Mouse (Mus musculus): ENCODE results near the gene Btaf1.
A peak's percentile ranks its signal among the peaks of the same experiment; 100 is the strongest.
"Not testable (repeated sequence)": the region's sequence is repeated elsewhere in the genome, so short reads cannot be mapped to it uniquely, and the experiment has no call there.

Btaf1 gene

GRCm38 (mm10) chr19:36922015-36922414, 3.9 kb upstream of the Btaf1 start:
- no peak for DNase-seq (ENCODE audit: low spot score)

- DNase-seq (ENCODE audit: low spot score), result no peak
These were observed 2.9 kb upstream of the Btaf1 start for GRCm38 (mm10) chr19:36922936-36923335.

DNA sequence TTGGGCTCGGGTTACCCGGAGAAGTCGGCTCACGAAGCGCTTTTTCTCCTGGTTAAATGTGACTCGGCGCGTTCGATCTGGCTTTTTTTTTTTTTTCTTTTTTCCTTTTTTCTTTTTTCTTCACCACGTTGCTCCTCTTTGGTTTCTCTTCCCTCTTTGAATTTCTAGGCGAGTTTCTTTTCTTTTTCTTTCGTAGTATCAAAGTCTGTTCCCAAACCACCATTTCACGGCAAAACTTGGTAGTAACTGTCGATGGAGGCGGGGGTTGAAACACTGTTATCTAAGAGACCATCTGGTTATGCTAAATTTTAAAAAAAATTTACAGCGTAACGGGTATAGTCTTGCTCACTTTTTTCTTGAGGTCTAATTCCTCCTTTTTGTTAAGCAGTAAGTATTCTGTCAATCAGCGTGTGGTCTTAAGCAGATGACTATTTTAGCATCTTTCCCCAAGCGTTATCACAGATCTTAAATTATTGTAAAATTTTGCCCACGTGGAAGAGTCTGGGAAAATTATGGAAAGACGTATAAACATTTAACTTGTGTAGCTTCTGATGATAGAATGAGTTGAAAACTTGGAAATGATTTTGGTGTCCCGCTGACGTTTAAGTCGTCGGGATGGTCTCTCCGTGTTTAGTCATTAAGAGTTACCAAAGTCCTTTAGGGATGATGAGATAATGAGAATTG, 816 bp downstream of the Btaf1 start:
- DNase-seq (ENCODE audit: low spot score), result no peak

GRCm38 (mm10) chr19:36927800-36928361, 2.0 kb downstream of the Btaf1 start:
- no peak for DNase-seq (ENCODE audit: low spot score)

GRCm38 (mm10) chr19:36929816-36930215, 3.9 kb downstream of the Btaf1 start:
- no peak for DNase-seq (ENCODE audit: low spot score)

- no peak for DNase-seq (ENCODE audit: low spot score)
These were observed 6.2 kb downstream of the Btaf1 start for GRCm38 (mm10) chr19:36932097-36932496.

DNA sequence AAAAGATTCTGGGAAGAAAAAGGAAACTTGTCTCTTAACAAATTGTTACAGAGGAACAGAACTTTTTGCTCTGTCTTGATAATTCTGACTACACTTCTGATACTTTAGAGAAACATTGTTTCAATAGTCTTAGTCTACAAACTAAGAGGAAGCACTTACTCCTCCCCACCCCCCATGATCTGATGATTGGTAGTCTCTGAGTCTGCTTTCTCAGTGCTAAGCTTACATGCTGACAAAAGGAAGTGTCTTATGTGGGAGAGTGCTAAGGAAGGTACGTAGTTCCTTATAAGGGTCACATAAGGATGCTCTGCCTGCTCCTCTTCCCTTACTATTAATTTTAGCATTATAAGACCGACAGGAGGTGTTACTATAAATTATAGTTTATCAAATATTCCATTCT, 6.7 kb downstream of the Btaf1 start:
- no peak for DNase-seq (ENCODE audit: low spot score)

GRCm38 (mm10) chr19:36936285-36936684, 10.4 kb downstream of the Btaf1 start:
- no peak for DNase-seq (ENCODE audit: low spot score)

DNA sequence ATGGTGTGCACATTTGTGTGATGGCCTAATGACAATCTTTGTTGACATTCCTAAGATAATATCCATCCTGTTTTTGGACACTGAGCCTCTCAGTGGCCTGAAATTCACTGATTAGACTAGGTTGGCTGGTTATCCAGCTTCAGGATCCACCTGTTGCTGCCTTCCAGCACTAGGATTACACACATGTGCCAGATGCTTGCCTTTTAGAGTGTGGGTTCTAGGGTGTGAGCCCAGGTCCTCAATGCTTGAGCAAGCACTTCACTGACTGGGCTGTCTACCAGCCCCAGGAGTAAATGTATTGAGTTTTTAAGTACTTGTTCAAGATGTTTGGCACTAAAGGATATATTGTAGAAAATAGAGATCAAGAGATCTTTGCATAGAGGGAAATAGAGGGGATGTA, 12.1 kb downstream of the Btaf1 start:
- no peak for DNase-seq (ENCODE audit: low spot score)

GRCm38 (mm10) chr19:36940064-36940463, 14.2 kb downstream of the Btaf1 start:
- DNase-seq (ENCODE audit: low spot score), result no peak

DNA sequence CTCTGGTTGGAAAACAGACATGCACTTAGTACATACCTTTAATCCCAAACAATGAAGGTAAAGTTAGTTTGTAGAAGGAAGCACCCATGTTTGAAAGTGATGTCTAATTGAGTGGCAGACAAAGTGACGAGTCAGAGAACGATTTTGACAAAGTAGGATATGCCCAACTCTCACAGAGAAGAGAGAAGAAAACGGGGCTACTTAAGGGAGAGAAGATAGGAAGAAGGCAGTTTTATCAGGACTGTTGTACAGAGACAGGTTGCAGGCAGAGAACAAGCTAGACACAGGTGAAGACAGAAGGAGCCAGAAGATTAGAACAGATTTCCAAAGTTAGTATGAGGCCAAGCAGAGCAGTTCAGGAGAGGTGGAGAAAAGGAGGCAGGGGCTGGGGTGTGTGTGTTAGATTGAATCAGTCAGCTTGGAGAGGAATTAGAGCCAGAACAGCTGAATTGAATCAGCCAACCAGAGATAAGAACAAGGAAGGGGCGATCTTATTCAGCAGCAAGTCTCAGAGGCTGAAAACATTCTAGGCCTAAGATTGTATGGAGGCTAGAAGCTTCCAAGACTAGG, 27.8 kb downstream of the Btaf1 start:
- no peak for DNase-seq (ENCODE audit: low spot score)

GRCm38 (mm10) chr19:36958331-36958730, 32.5 kb downstream of the Btaf1 start:
- DNase-seq (ENCODE audit: low spot score), result no peak

DNA sequence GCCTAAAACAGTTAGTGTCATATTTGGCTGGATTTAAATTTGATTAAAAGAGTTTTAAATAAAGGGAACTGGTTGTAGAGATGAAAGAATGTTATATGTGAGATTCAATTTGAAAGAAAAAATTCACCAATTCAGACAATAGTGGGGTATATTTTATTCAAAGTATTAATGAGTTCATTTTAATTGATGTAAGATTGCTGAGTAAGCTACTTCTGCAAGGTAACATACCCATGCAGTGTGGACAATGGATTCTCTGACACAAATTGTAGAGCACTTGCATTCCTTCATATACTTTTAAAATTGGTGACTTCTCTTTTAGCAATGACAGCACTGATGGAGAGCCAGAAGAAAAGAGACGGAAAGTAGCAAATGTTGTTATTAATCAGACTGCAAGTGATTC, 35.4 kb downstream of the Btaf1 start:
- DNase-seq (ENCODE audit: low spot score), result no peak

DNA sequence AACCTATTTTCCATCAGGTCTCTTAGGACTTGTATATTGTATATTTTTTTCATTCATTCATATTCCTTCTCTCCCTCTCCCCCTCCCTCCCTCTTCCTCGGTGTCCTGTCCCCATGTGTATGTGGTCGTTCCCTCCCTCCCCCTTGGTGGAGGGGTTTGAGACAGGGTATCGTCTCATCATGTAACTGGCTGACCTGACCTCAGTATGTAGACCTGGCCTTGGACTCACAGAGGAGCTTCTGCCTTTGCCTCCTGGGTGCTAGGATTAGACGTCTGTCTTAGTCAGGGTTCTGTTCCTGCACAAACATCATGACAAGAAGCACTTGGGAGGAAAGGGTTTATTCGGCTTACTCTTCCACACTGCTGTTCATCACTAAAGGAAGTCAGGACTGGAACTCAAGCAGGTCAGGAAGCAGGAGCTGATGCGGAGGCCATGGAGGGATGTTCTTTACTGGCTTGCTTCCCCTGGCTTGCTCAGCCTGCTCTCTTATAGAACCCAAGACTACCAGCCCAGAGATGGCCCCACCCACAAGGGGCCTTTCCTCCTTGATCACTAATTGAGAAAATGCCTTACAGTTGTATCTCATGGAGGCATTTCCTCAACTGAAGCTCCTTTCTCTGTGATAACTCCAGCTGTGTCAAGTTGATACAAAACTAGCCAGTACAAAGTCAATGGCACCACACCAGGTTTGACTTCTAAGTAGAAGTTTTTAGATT, 36.8 kb downstream of the Btaf1 start:
- DNase-seq (ENCODE audit: low spot score), result not testable (repeated sequence)

GRCm38 (mm10) chr19:37004557-37004956, 78.7 kb downstream of the Btaf1 start:
- no peak for DNase-seq (ENCODE audit: low spot score)

DNA sequence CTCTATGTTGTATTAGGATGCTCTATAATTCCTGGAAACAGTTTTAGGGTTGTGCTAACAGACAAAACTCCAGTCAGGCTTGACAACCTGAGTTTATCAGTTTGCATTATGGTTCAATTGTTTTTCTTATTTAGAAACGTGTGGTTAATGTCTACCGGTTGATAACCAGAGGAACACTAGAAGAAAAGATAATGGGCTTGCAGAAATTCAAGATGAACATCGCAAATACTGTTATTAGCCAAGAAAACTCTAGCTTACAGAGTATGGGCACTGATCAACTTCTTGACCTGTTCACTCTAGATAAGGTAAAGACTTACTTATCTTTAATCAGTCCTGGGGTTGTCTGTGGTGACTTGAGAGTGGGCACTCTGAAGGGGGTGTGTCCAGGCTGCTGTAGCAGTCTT, 84.0 kb downstream of the Btaf1 start:
- no peak for DNase-seq (ENCODE audit: low spot score)

DNA sequence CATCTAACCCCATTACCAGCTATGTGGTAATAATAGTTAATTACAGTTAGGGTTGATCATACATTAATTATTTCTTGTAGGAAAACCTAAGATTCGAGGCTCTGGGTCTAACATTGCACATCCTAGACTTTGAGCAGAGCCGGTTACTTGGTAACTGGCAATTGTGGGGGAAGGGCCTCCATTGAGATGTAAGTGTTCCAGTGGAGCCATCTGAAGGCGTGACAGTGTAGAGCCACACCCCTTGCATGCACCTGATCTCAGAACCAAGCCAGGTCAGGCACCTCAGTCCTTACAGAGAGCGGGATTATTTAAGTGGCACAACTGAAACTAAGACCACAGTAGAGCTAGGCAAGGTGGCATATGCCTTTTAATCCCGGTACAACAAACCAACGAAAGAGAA, 87.6 kb downstream of the Btaf1 start:
- DNase-seq (ENCODE audit: low spot score), result no peak

DNA sequence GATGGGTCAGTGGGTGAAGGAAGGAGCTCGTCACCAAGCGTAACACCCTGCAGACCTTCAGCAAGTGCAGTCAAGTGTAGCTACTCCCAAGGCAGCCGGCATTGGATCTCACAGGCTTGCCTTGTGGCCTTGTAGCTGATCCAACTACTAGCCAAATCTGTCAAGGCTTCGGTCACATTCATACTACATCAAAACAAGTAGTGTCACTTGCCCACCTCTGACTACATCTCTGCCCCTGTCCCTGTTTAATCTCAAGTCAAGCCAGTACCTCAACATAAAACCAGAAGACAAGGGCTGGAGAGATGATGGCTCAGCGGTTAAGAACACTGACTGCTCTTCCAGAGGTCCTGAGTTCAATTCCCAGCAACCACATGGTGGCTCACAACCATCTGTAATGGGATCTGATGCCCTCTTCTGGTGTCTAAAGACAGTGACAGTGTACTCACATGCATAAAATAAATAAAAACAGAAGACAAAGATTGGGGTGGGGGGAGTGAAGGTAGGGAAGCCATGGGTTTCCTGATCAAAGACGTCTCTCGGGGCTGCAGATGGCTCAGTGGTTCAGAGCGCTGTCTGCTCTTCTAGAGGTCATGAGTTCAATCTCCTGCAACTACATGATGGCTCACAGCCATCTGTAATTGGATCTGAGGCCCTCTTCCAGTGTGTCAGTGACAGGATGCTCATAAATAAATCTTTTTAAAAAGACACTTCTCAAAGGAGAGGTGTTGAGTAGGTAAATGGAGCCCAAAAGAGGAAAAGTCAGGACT, 88.5 kb downstream of the Btaf1 start:
- no peak for DNase-seq (ENCODE audit: low spot score)

DNA sequence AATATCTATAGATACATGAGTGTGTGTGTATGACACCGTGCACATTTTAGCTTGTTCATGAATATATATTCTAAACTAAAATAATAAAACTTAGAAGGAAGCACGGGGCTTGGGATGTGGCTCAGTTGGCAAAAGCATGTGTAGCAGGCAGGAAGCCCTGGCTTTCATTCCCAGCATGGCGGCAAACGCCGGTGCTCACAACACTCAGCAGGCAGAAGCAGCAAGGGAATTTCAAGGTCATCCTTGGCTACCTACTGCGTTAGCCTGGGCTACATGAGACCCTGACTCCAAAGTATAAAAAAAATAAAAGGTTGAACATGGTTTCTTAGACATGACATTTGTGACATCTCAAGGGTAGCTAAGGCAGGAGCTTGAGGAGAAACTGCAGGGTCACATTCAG, 91.0 kb downstream of the Btaf1 start:
- no peak for DNase-seq (ENCODE audit: low spot score)

DNA sequence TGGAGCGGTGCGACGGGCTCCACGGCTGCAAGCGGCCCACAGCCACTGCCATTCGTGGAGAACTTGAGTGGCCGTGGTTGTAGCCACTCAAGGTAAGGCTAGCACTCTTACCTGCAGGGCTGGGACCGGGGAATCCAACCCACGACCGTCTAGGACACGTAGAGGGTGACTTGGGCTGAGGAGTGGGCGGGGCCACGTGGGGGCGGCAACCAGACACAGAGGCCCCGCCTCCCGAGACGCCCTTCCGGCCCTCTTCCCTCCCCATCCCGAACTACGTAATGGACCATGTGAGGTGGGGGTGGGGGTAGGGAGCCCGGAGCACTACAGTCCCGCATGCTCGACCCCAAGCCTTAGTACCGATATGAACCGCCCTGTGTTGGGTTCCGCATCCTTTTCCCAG, 92.5 kb downstream of the Btaf1 start:
- peak; percentile 57 for DNase-seq (ENCODE audit: low spot score)

- DNase-seq (ENCODE audit: low spot score), result no peak
These were observed 93.1 kb downstream of the Btaf1 start for GRCm38 (mm10) chr19:37018931-37019330.

- no peak for DNase-seq (ENCODE audit: low spot score)
These were observed 94.7 kb downstream of the Btaf1 start for GRCm38 (mm10) chr19:37020531-37020930.
